Mouse (Mus musculus) liver, embryonic 14.5 days (tissue): ENCODE measurements at regions not wholly inside any gene's neighbourhood (a gene's known extent, or its start where the extent isn't known, plus 50 kb on each side); places are given as distances from the start of the nearest gene placed in this dataset.

Source experiments
- CTCF ChIP-seq: IDR thresholded peaks from 2 replicates; pipeline ENCODE4 v1.5.1; 2016; ENCODE audit warnings: antibody characterized with exemption, low read depth, control low read depth
- EP300 ChIP-seq: IDR thresholded peaks from 2 replicates; pipeline ENCODE4 v1.6.1; 2016; ENCODE audit warnings: antibody characterized with exemption, low read depth

GRCm38 (mm10) chr7:119363552-119364267 is 95.4 kb downstream of the Gp2 start:
- no peak for TF ChIP-seq CTCF
- TF ChIP-seq EP300 = no peak
